Mouse (Mus musculus) E14TG2a.4 (cell line): ENCODE measurements around the gene Magohb.

Experiments used
- CTCF ChIP-seq: conservative IDR thresholded peaks from 2 replicates; pipeline ENCODE4 v1.5.1; 2014; ENCODE audit warnings: low read length
- POU5F1 ChIP-seq: IDR thresholded peaks from 2 replicates; pipeline ENCODE4 v1.6.1; 2014; ENCODE audit warnings: low read length, borderline replicate concordance

GRCm38 (mm10) chr6:131247206-131247605, 45.8 kb downstream of the Magohb start, which contains the start of gene Klra2:
- no peak for TF ChIP-seq CTCF
- TF ChIP-seq POU5F1 = no peak
